Mouse (Mus musculus) heart, embryonic 11.5 days (tissue): ENCODE measurements around the gene Gm3854. TPM values are rescaled to one million over a fixed set of nuclear protein-coding genes. Genes with fewer than 3 reads are reported as not detected.

Source experiments
- ATAC-seq: fragments of 200-750 bp; cut with Nextera tagmentation; replicated peaks from 2 replicates; pipeline ENCODE4 v1.8.0; 2017; ENCODE audit warnings: moderate library complexity; ENCODE audit not compliant: insufficient number of reproducible peaks, low FRiP score, low TSS enrichment
- H3K27ac ChIP-seq: fragments of 300-500 bp; sonication (generic); 2 replicates; pipeline ENCODE4 v1.5.1; 2014; ENCODE audit warnings: mild to moderate bottlenecking, low read depth, low read length
- H3K27me3 ChIP-seq: fragments of 300-500 bp; sonication (generic); 2 replicates; pipeline ENCODE4 v1.6.1; 2014; ENCODE audit warnings: mild to moderate bottlenecking, low read length, mixed read lengths; ENCODE audit not compliant: control insufficient read depth, insufficient read depth
- H3K36me3 ChIP-seq: fragments of 300-500 bp; sonication (generic); 2 replicates; pipeline ENCODE4 v1.6.1; 2014; ENCODE audit warnings: mild to moderate bottlenecking, low read length, moderate library complexity, mixed read lengths; ENCODE audit not compliant: control insufficient read depth, insufficient read depth
- H3K4me1 ChIP-seq: fragments of 300-500 bp; sonication (generic); 2 replicates; pipeline ENCODE4 v1.6.1; 2014; ENCODE audit warnings: low read length; ENCODE audit not compliant: control insufficient read depth, insufficient read depth
- H3K4me2 ChIP-seq: fragments of 300-500 bp; sonication (generic); 2 replicates; pipeline ENCODE4 v1.6.1; 2014; ENCODE audit warnings: mild to moderate bottlenecking, moderate library complexity
- H3K4me3 ChIP-seq: fragments of 300-500 bp; sonication (generic); 2 replicates; pipeline ENCODE4 v1.5.1; 2014; ENCODE audit warnings: low read depth, low read length
- H3K9ac ChIP-seq: fragments of 300-500 bp; sonication (generic); 2 replicates; pipeline ENCODE4 v1.6.1; 2014; ENCODE audit warnings: mild to moderate bottlenecking, low read depth, low read length, moderate library complexity
- H3K9me3 ChIP-seq: fragments of 300-500 bp; sonication (generic); replicated peaks from 2 replicates; pipeline ENCODE4 v1.6.1; 2016; ENCODE audit warnings: low read length; ENCODE audit not compliant: control insufficient read depth
- WGBS: fragments of 180-500 bp; shearing (Covaris S2); extraction: QIAGEN DNeasy Blood & Tissue Kit; methylation state at CpG from one replicate; pipeline ENCODE4 v1.1.7; 2014; ENCODE audit not compliant: insufficient replicate concordance; 5-methylcytosine and 5-hydroxymethylcytosine counted together
- polyA plus RNA-seq: library from polyadenylated mRNA; unstranded; fragments of >200 nt; fragmentation: Nextera tagmentation; extraction: Ambion mirVana; gene quantifications from 2 replicates; pipeline ENCODE4 v1.2.1, GENCODE M21; 2014

Gm3854 gene
- polyA plus RNA-seq, 1 experiment from 2014 or later = 1.1 TPM

DNA sequence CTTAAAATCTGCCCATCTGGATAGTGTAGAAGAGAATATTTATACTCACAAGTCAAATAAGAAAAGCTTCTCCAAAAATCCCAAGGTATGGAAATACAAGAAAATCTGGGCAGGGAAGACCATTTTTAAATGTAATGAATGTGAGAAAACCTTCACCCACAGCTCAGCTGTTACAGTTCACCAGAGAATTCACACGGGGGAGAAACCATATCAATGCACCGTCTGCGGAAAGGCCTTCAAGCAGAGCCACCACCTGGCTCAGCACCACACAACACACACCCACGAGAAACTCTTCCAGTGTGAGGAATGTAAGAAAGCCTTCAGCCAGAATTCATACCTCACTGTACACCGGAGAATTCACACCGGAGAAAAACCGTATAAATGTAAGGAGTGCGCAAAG is 34.9 kb downstream of the Gm3854 start:
- no peak for ATAC-seq
- Histone ChIP-seq H3K4me3 (no peak overlapping the region), H3K27ac (no peak overlapping the region), H3K9ac (no peak overlapping the region), H3K36me3 (no peaks in the 10 kb centered on the region), H3K9me3 (no peaks in the 10 kb centered on the region), H3K4me1 (peaks cover under 1% of the 10 kb centered on the region; the same call in 1 of the 2 replicates), H3K27me3 (no peaks in the 10 kb centered on the region), H3K4me2 (no peak overlapping the region)
- 82% methylated on average over 8 of the region's 8 CpGs for WGBS

DNA sequence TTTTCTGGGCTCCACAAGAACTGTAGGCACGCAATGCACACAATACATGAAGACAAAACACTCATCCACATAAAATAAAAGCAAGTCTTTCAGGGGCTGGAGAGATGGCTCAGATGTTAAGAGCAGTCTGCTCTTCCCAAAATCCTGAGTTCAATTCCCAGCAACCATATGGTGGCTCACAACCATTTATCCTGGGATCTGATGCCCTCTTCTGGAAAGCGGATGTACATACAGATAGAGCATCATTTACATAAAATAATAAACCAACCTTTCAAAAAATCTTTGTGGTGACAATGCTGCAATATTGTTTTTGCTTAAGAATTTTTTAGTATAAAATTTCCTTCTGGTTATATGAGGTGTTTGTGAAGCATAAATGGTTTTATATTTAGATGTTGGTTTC is 37.9 kb downstream of the Gm3854 start:
- Histone ChIP-seq H3K9me3 (no peaks in the 10 kb centered on the region), H3K9ac (no peak overlapping the region), H3K4me3 (no peak overlapping the region), H3K4me2 (no peak overlapping the region), H3K27me3 (no peaks in the 10 kb centered on the region), H3K36me3 (no peaks in the 10 kb centered on the region), H3K27ac (no peak overlapping the region), H3K4me1 (peaks cover 5% of the 10 kb centered on the region)
- no peak for ATAC-seq
- 74% methylated on average over 2 of the region's 2 CpGs for WGBS

DNA sequence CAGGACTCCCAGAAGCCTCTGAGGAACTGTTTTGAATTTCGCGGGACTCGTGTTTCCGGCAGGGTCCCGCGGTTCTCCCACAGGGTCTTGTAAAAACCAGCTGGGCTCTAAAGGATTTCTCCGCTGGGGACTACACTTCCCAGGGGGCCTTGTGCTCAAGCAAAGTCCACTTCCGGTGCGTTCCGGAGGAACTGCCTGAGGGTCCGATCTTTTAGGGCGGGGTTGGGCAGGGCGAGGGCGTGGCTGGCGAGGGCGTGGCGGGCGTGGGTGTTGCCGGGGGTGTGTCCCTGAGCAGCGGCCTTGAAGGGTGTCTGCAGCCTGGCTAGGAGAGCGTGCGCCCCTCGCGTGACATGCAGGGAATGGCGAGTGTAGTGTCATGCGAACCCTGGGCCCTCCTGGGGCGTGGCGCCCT is 39.5 kb downstream of the Gm3854 start, which contains the start of gene Zfp28:
Gene Zfp28 (plus strand): TSS at position 252 of the 412 bp plus-strand sequence.
- 0% methylated on average over 28 of the region's 28 CpGs for WGBS
- peak within 1 kb of the TSS; percentile 66 for H3K4me3 ChIP-seq
- peak; percentile 98 for ATAC-seq
- H3K9me3 ChIP-seq = no peaks in the 10 kb centered on the region
- peaks cover 5% of the 10 kb centered on the region for H3K4me1 ChIP-seq
- H3K4me2 ChIP-seq = peak within 1 kb of the TSS; percentile 87
- no peaks in the 10 kb centered on the region for H3K27me3 ChIP-seq
- no peaks in the 10 kb centered on the region for H3K36me3 ChIP-seq
- H3K27ac ChIP-seq = no peak within 1 kb of the TSS
- peak within 1 kb of the TSS; percentile 83 for H3K9ac ChIP-seq

- no peaks in the 10 kb centered on the region for H3K9me3 ChIP-seq
- ATAC-seq = no peak
- H3K9ac ChIP-seq = peak overlapping the region; percentile 83; the same call in 1 of the 2 replicates
These were observed 40.5 kb downstream of the Gm3854 start for GRCm38 (mm10) chr7:6384011-6384410.

GRCm38 (mm10) chr7:6386995-6387394 is 43.4 kb downstream of the Gm3854 start:
- Histone ChIP-seq H3K27ac (no peak overlapping the region), H3K9me3 (no peaks in the 10 kb centered on the region), H3K36me3 (peaks cover 9% of the 10 kb centered on the region; the same call in 1 of the 2 replicates), H3K27me3 (no peaks in the 10 kb centered on the region), H3K4me2 (no peak overlapping the region), H3K4me3 (no peak overlapping the region), H3K4me1 (peaks cover 5% of the 10 kb centered on the region), H3K9ac (no peak overlapping the region)
- no peak for ATAC-seq
- 86% methylated on average over 8 of the region's 8 CpGs for WGBS

More at GRCm38 (mm10) chr7:6384011-6384410, 40.5 kb downstream of the Gm3854 start:
- H3K4me2 ChIP-seq = peak overlapping the region; percentile 87
- no peak overlapping the region for H3K27ac ChIP-seq
- H3K36me3 ChIP-seq = no peaks in the 10 kb centered on the region
- WGBS = 48% methylated on average over 8 of the region's 8 CpGs
- H3K4me1 ChIP-seq = peaks cover 5% of the 10 kb centered on the region
- H3K27me3 ChIP-seq = no peaks in the 10 kb centered on the region
- peak overlapping the region; percentile 66 for H3K4me3 ChIP-seq

DNA sequence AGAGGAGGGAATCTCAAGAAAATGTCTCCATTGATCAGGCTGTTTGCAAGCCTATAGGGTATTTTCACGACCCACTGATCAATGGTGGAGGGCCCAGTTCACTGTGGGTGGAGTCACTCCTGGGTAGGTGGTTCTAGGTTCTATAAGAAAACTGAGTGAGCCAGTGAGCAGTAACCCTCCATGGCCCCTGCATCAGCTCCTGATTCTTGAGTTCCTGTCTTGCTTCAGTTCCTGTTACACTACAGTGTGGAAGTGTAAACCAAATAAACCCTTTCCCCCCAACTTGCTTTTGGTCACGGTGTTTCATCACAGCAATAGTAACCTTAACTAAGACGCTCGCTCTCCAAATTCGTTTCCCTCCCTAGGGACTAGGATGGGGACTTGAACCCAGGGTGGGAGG is 45.4 kb downstream of the Gm3854 start:
- H3K4me1 ChIP-seq = peaks cover under 1% of the 10 kb centered on the region; the same call in 1 of the 2 replicates
- peaks cover 22% of the 10 kb centered on the region for H3K36me3 ChIP-seq
- no peaks in the 10 kb centered on the region for H3K9me3 ChIP-seq
- no peak overlapping the region for H3K4me3 ChIP-seq
- no peak for ATAC-seq
- H3K27me3 ChIP-seq = no peaks in the 10 kb centered on the region
- no peak overlapping the region for H3K4me2 ChIP-seq
- 80% methylated on average over 5 of the region's 5 CpGs for WGBS
- H3K27ac ChIP-seq = no peak overlapping the region
- no peak overlapping the region for H3K9ac ChIP-seq

GRCm38 (mm10) chr7:6389449-6389848 is 45.9 kb downstream of the Gm3854 start:
- Histone ChIP-seq H3K9ac (no peak overlapping the region), H3K36me3 (peaks cover 26% of the 10 kb centered on the region), H3K4me1 (no peaks in the 10 kb centered on the region), H3K9me3 (no peaks in the 10 kb centered on the region), H3K4me3 (no peak overlapping the region), H3K27me3 (no peaks in the 10 kb centered on the region), H3K4me2 (no peak overlapping the region), H3K27ac (no peak overlapping the region)
- ATAC-seq = no peak
- 69% methylated on average over 5 of the region's 5 CpGs for WGBS

DNA sequence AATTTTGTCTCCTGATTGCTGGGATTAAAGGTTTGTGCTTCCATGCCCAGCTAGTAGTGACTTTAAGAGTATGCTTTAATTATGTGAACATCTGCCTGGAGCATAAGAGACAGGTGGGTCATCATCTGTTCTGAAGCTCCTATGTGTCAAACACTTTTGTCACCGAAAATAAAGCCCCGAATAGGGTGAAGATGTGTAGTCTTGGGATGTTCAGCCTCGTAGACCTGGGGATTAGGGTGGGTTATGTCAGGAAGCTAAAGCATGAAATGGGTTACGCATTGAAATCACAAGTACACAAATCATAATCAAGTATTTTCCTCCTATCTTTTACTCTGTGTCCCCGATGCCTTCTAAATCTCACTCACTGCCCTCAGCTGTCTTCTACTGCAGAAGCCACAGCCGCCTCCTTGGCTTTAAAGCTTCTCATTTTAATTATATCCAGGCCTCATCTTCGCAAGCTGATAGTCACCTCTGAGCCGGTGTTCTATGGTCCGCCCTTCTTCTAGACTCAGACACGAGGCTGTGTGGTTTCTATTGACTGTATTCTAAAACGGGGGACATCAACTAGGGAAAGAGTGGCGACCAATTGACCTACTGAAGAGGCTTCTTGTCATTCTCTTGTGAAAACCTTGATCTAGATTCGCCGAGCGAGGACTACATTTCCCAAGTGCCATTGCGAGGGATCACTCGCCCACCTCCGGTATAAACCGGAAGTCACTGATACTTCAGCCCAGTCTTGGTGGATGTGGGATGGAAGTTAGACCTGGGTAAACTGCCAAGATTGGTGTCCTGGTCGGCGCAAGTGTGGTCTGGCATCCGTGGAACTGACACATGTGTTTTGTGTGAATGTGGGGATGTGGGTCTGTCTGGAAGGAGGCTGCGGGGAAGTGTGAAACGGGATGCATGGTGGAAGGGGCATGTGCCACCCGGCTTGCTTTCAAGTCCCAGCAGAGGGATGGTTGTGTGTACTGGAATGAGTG is 54.7 kb downstream of the Gm3854 start, which contains the start of gene Smim17:
Gene Smim17 (plus strand): TSS at position 720 of the 980 bp plus-strand sequence.
- Histone ChIP-seq H3K4me3 (peak within 1 kb of the TSS; percentile 57), H3K36me3 (peaks cover 9% of the 10 kb centered on the region), H3K27ac (no peak within 1 kb of the TSS), H3K9ac (peak within 1 kb of the TSS; percentile 65), H3K4me1 (no peaks in the 10 kb centered on the region), H3K27me3 (no peaks in the 10 kb centered on the region), H3K9me3 (no peaks in the 10 kb centered on the region), H3K4me2 (peak within 1 kb of the TSS; percentile 73)
- 27% methylated on average over 25 of the region's 25 CpGs for WGBS
- ATAC-seq = peak; percentile 75
